Mouse (Mus musculus) G1E (cell line): ENCODE measurements at regions not wholly inside any gene's neighbourhood (a gene's known extent, or its start where the extent isn't known, plus 50 kb on each side); places are given as distances from the start of the nearest gene placed in this dataset.

ENCODE experiments used
- ATAC-seq: 2 replicates; pipeline ENCODE4 v1.8.0; 2016; ENCODE audit warnings: mild to moderate bottlenecking; ENCODE audit not compliant: insufficient number of reproducible peaks, poor library complexity, low FRiP score, severe bottlenecking; ENCODE audit errors: extremely low read depth
- DNase-seq: peaks from one replicate; pipeline ENCODE4 v3.0.0; 2012; ENCODE audit warnings: low spot score
- H3K27me3 ChIP-seq: 2 replicates; pipeline ENCODE4 v1.6.1; 2012; ENCODE audit warnings: mild to moderate bottlenecking, low read length, inconsistent platforms; ENCODE audit not compliant: insufficient read depth
- H3K36me3 ChIP-seq: replicated peaks from 2 replicates; pipeline ENCODE3; 2012; ENCODE audit warnings: mild to moderate bottlenecking, inconsistent platforms
- H3K4me1 ChIP-seq: 2 replicates; pipeline ENCODE4 v1.6.1; 2012; ENCODE audit warnings: low read depth, low read length, inconsistent platforms, mixed read lengths; ENCODE audit not compliant: insufficient read depth
- H3K4me3 ChIP-seq: 2 replicates; pipeline ENCODE4 v1.5.1; 2012; ENCODE audit warnings: low read depth, mild to moderate bottlenecking, inconsistent platforms, low read length, moderate library complexity, mixed read lengths
- H3K9me3 ChIP-seq: replicated peaks from 2 replicates; pipeline ENCODE4 v1.6.1; 2012; ENCODE audit warnings: inconsistent platforms
- CTCF ChIP-seq: IDR thresholded peaks from 2 replicates; pipeline ENCODE4 v1.5.1; 2012; ENCODE audit warnings: low read depth, low read length, inconsistent platforms, mixed read lengths
- GATA1 ChIP-seq: IDR thresholded peaks from 2 replicates; pipeline ENCODE4 v1.6.1; 2012; ENCODE audit warnings: borderline replicate concordance, low read length, inconsistent platforms, mixed read lengths
- GATA2 ChIP-seq: IDR thresholded peaks from 2 replicates; pipeline ENCODE4 v1.6.1; 2012; ENCODE audit warnings: low read depth, low read length, inconsistent platforms, borderline replicate concordance
- POLR2AphosphoS5 ChIP-seq: IDR thresholded peaks from 2 replicates; pipeline ENCODE4 v1.6.1; 2012; ENCODE audit warnings: low read depth, low read length, inconsistent platforms; ENCODE audit not compliant: insufficient replicate concordance
- TAL1 ChIP-seq: conservative IDR thresholded peaks from 2 replicates; pipeline ENCODE4 v1.6.1; 2012; ENCODE audit warnings: low read depth, low read length, inconsistent platforms, mixed read lengths

GRCm38 (mm10) chr15:72331262-72331661 is 1503.1 kb upstream of the Gm6569 start:
- no peak for ATAC-seq
- no peaks in the 10 kb centered on the region for H3K27me3 ChIP-seq
- no peaks in the 10 kb centered on the region for H3K4me1 ChIP-seq
- no peak overlapping the region for H3K4me3 ChIP-seq
- no peaks in the 10 kb centered on the region for H3K36me3 ChIP-seq
- DNase-seq, result no peak
- H3K9me3 ChIP-seq, result peaks cover 42% of the 10 kb centered on the region
- no peak for TF ChIP-seq POLR2AphosphoS5
- no peak for TF ChIP-seq GATA2
- TF ChIP-seq TAL1, result no peak
- no peak for TF ChIP-seq CTCF
- TF ChIP-seq GATA1, result no peak

GRCm38 (mm10) chr15:72334497-72334896 is 1499.9 kb upstream of the Gm6569 start:
- TF ChIP-seq POLR2AphosphoS5, result no peak
- no peak for TF ChIP-seq CTCF
- no peak for TF ChIP-seq GATA1
- TF ChIP-seq TAL1, result no peak
- TF ChIP-seq GATA2, result no peak
- ATAC-seq, result no peak
- H3K36me3 ChIP-seq, result no peaks in the 10 kb centered on the region
- H3K4me3 ChIP-seq, result no peak overlapping the region
- DNase-seq, result no peak
- H3K4me1 ChIP-seq, result no peaks in the 10 kb centered on the region
- H3K9me3 ChIP-seq, result peaks cover 41% of the 10 kb centered on the region
- H3K27me3 ChIP-seq, result no peaks in the 10 kb centered on the region

GRCm38 (mm10) chr15:72339629-72340028 is 1494.7 kb upstream of the Gm6569 start:
- Histone ChIP-seq H3K4me3 (no peak overlapping the region), H3K9me3 (peaks cover 47% of the 10 kb centered on the region), H3K36me3 (no peaks in the 10 kb centered on the region), H3K27me3 (no peaks in the 10 kb centered on the region), H3K4me1 (no peaks in the 10 kb centered on the region)
- TF ChIP-seq POLR2AphosphoS5, result no peak
- TF ChIP-seq CTCF, result no peak
- TF ChIP-seq GATA2, result no peak
- TF ChIP-seq GATA1, result no peak
- no peak for ATAC-seq
- no peak for DNase-seq

GRCm38 (mm10) chr15:72341991-72342390 is 1492.4 kb upstream of the Gm6569 start:
- H3K36me3 ChIP-seq, result no peaks in the 10 kb centered on the region
- ATAC-seq, result no peak
- peaks cover 33% of the 10 kb centered on the region for H3K9me3 ChIP-seq
- H3K27me3 ChIP-seq, result no peaks in the 10 kb centered on the region
- no peaks in the 10 kb centered on the region for H3K4me1 ChIP-seq
- H3K4me3 ChIP-seq, result no peak overlapping the region
- no peak for DNase-seq
- TF ChIP-seq GATA1 (no peak), CTCF (no peak), POLR2AphosphoS5 (no peak), GATA2 (no peak), TAL1 (no peak)

- Histone ChIP-seq H3K4me1 (no peaks in the 10 kb centered on the region), H3K27me3 (no peaks in the 10 kb centered on the region), H3K4me3 (no peak overlapping the region), H3K9me3 (peaks cover 33% of the 10 kb centered on the region), H3K36me3 (no peaks in the 10 kb centered on the region)
- TF ChIP-seq TAL1 (no peak), POLR2AphosphoS5 (no peak), GATA1 (no peak), CTCF (no peak), GATA2 (no peak)
- DNase-seq, result no peak
- no peak for ATAC-seq
These were observed 1491.9 kb upstream of the Gm6569 start for GRCm38 (mm10) chr15:72342504-72342903.

- Histone ChIP-seq H3K4me3 (no peak overlapping the region), H3K4me1 (no peaks in the 10 kb centered on the region), H3K9me3 (peaks cover 36% of the 10 kb centered on the region), H3K27me3 (no peaks in the 10 kb centered on the region), H3K36me3 (no peaks in the 10 kb centered on the region)
- ATAC-seq, result no peak
- no peak for DNase-seq
- TF ChIP-seq TAL1 (no peak), CTCF (no peak), GATA2 (no peak), GATA1 (no peak), POLR2AphosphoS5 (no peak)
These were observed 1490.6 kb upstream of the Gm6569 start for GRCm38 (mm10) chr15:72343794-72344193.
